Mouse (Mus musculus): ENCODE data around the gene Nsfl1c. TPM values are rescaled to one million over a fixed set of nuclear protein-coding genes. Genes with fewer than 3 reads are reported as not detected.

Nsfl1c gene
- polyA plus RNA-seq (2014; fragmentation: Illumina TruSeq; extraction: RNeasy Lipid Tissue Mini Kit (QIAGEN cat#74804); ENCODE audit: low read depth, low replicate concordance) = 33.1 TPM

DNA sequence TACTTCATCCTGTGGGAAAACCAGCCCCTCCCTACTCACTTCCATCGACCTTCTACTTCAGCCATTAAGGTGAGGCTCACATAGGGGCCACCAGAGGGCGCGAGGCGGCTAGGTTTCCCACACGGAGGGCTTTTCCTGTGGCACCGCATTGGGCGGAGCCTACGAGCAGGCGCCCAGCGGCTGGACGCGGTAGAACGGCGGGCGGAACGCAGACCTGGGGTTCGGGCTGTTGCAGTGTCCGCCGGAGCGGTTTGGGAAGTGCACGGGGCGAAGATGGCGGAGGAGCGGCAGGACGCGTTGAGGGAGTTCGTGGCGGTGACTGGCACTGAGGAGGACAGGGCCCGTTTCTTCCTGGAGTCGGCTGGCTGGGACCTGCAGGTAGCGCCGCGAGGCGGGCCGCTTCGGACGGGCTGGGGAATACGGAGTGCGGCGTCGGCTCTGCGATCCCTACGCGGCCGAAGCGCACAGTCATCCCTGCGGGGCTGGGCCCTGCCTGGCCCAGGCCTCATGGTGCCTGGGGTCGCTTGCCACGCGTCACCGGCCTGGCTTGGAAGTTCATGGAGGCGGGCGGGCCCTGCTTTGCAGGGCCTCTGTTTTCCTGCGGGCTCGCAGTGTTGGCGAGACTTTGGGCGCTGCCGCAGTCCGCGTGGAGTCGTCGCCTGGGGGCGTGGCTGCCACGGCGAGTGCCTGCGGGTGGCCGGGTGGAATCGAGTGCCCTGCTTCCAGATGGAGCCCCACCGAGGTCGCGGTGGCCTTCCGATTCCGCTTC, at the start of gene Nsfl1c:
Gene Nsfl1c, plus strand, starts transcription at position 148 of the 769 bp plus-strand sequence.

GRCm38 (mm10) chr2:151476053-151476452, 17.9 kb upstream of the Nsfl1c start, which contains the start of gene 4921509C19Rik:
Gene 4921509C19Rik (minus strand): TSS chr2:151476153.

GRCm38 (mm10) chr2:151542323-151543062, 48.5 kb downstream of the Nsfl1c start, which contains the start of gene Fkbp1a:
Gene Fkbp1a (plus strand): TSS chr2:151542483.

Other genes starting within 250 kb of the Nsfl1c start
- gene 4921509C19Rik, start 18.0 kb upstream of the Nsfl1c start, polyA plus RNA-seq (2014; fragmentation: Illumina TruSeq; extraction: RNeasy Lipid Tissue Mini Kit (QIAGEN cat#74804); ENCODE audit: low read depth, low replicate concordance) = not detected
- 52.0 TPM for gene Fkbp1a, start 48.3 kb downstream of the Nsfl1c start, polyA plus RNA-seq (2014; fragmentation: Illumina TruSeq; extraction: RNeasy Lipid Tissue Mini Kit (QIAGEN cat#74804); ENCODE audit: low read depth, low replicate concordance)
- not detected for gene Sdcbp2, start 78.4 kb downstream of the Nsfl1c start, polyA plus RNA-seq (2014; fragmentation: Illumina TruSeq; extraction: RNeasy Lipid Tissue Mini Kit (QIAGEN cat#74804); ENCODE audit: low read depth, low replicate concordance)
- not detected for gene Snph, start 138.4 kb downstream of the Nsfl1c start, polyA plus RNA-seq (2014; fragmentation: Illumina TruSeq; extraction: RNeasy Lipid Tissue Mini Kit (QIAGEN cat#74804); ENCODE audit: low read depth, low replicate concordance)
- gene Rad21l, start 174.4 kb downstream of the Nsfl1c start, polyA plus RNA-seq (2014; fragmentation: Illumina TruSeq; extraction: RNeasy Lipid Tissue Mini Kit (QIAGEN cat#74804); ENCODE audit: low read depth, low replicate concordance) = not detected
- gene Tmem74b, start 207.8 kb downstream of the Nsfl1c start, polyA plus RNA-seq (2014; fragmentation: Illumina TruSeq; extraction: RNeasy Lipid Tissue Mini Kit (QIAGEN cat#74804); ENCODE audit: low read depth, low replicate concordance) = not detected